Mouse (Mus musculus): Measurements from ENCODE around the gene Dusp9. TPM values are rescaled to one million over a fixed set of nuclear protein-coding genes. Genes with fewer than 3 reads are reported as not detected.

The Dusp9 gene
- total RNA-seq, 1 experiment: 197 TPM

GRCm38 (mm10) chrX:73655529-73655928 lies 16.3 kb downstream of the Dusp9 start:
- Histone ChIP-seq H3K36me3 (ENCODE audit: control insufficient read depth, insufficient read depth, low read length, poor library complexity, severe bottlenecking) (no peaks in the 10 kb centered on the region), H3K4me3 (ENCODE audit: insufficient read depth in 1 of 2, low read depth in 1 of 2, low read length in 2 of 2, poor library complexity in 1 of 2, severe bottlenecking in 1 of 2) (no peak overlapping the region), H3K4me1 (ENCODE audit: control insufficient read depth in 2 of 2, insufficient read depth in 2 of 2, low read length in 2 of 2, poor library complexity in 1 of 2) (peaks cover 0 to 7% of the 10 kb centered on the region in 2 experiments; a peak in 1 of 4 replicates), H3K27ac (ENCODE audit: insufficient read depth, low read depth, low read length, poor library complexity, severe bottlenecking) (no peak overlapping the region), H3K9ac (ENCODE audit: insufficient read depth, low read depth, low read length, poor library complexity, severe bottlenecking) (no peak overlapping the region), H3K9me3 (ENCODE audit: control insufficient read depth, insufficient read depth, low read depth, low read length) (no peaks in the 10 kb centered on the region)
- DNase-seq (ENCODE audit: low read depth, low spot score): no peak
- in situ Hi-C loops (cut with MboI; ENCODE audit: low sequenced_read_pairs in 2 of 2, unreplicated experiment in 2 of 2): loop anchor here in 1 of 2 experiments (10.0 to 25.0 kb wide), 2 partner anchors 81 to 618 kb away; partner anchors contain the start of gene Pnma5
- no peak for TF ChIP-seq HCFC1 (IDR thresholded peaks at IDR 0.05; ENCODE audit: borderline replicate concordance, insufficient read depth, low read length)
- TF ChIP-seq ZNF384 (IDR thresholded peaks at IDR 0.05; ENCODE audit: low read depth, low read length): no peak
- no peak for TF ChIP-seq MAFK (IDR thresholded peaks at IDR 0.05; ENCODE audit: insufficient read depth, low read depth, low read length)
- no peak for TF ChIP-seq CHD2 (IDR thresholded peaks at IDR 0.05; ENCODE audit: low read depth, low read length)
- TF ChIP-seq ZC3H11A (IDR thresholded peaks at IDR 0.05; ENCODE audit: borderline replicate concordance, low read depth, low read length): no peak

- peaks cover 0 to 7% of the 10 kb centered on the region in 2 experiments; a peak in 1 of 4 replicates for H3K4me1 ChIP-seq (ENCODE audit: control insufficient read depth in 2 of 2, insufficient read depth in 2 of 2, low read length in 2 of 2, poor library complexity in 1 of 2)
- H3K27ac ChIP-seq (ENCODE audit: insufficient read depth, low read depth, low read length, poor library complexity, severe bottlenecking): no peak overlapping the region
- H3K9ac ChIP-seq (ENCODE audit: insufficient read depth, low read depth, low read length, poor library complexity, severe bottlenecking): no peak overlapping the region
- no peak for DNase-seq (ENCODE audit: low read depth, low spot score)
- TF ChIP-seq ZNF384 (IDR thresholded peaks at IDR 0.05; ENCODE audit: low read depth, low read length): no peak
- TF ChIP-seq CHD2 (IDR thresholded peaks at IDR 0.05; ENCODE audit: low read depth, low read length): no peak
- no peak for TF ChIP-seq MAFK (IDR thresholded peaks at IDR 0.05; ENCODE audit: insufficient read depth, low read depth, low read length)
- TF ChIP-seq ZC3H11A (IDR thresholded peaks at IDR 0.05; ENCODE audit: borderline replicate concordance, low read depth, low read length): no peak
- no peak for TF ChIP-seq HCFC1 (IDR thresholded peaks at IDR 0.05; ENCODE audit: borderline replicate concordance, insufficient read depth, low read length)
- H3K9me3 ChIP-seq (ENCODE audit: control insufficient read depth, insufficient read depth, low read depth, low read length): no peaks in the 10 kb centered on the region
- in situ Hi-C loops (cut with MboI; ENCODE audit: low sequenced_read_pairs in 2 of 2, unreplicated experiment in 2 of 2): loop anchor here in 1 of 2 experiments (10.0 to 25.0 kb wide), 2 partner anchors 84 to 621 kb away; partner anchors contain the start of gene Pnma5
- no peak overlapping the region for H3K4me3 ChIP-seq (ENCODE audit: insufficient read depth in 1 of 2, low read depth in 1 of 2, low read length in 2 of 2, poor library complexity in 1 of 2, severe bottlenecking in 1 of 2)
- no peaks in the 10 kb centered on the region for H3K36me3 ChIP-seq (ENCODE audit: control insufficient read depth, insufficient read depth, low read length, poor library complexity, severe bottlenecking)
Observed at GRCm38 (mm10) chrX:73658391-73658790, 19.2 kb downstream of the Dusp9 start.

- H3K36me3 ChIP-seq (ENCODE audit: control insufficient read depth, insufficient read depth, low read length, poor library complexity, severe bottlenecking): no peaks in the 10 kb centered on the region
- no peak for DNase-seq (ENCODE audit: low read depth, low spot score)
- in situ Hi-C loops (cut with MboI; ENCODE audit: low sequenced_read_pairs in 2 of 2, unreplicated experiment in 2 of 2): loop anchor here in 1 of 2 experiments (10.0 to 25.0 kb wide), 2 partner anchors 84 to 622 kb away; partner anchors contain the start of gene Pnma5
- no peak for TF ChIP-seq MAFK (IDR thresholded peaks at IDR 0.05; ENCODE audit: insufficient read depth, low read depth, low read length)
- no peak for TF ChIP-seq ZNF384 (IDR thresholded peaks at IDR 0.05; ENCODE audit: low read depth, low read length)
- TF ChIP-seq HCFC1 (IDR thresholded peaks at IDR 0.05; ENCODE audit: borderline replicate concordance, insufficient read depth, low read length): no peak
- no peak for TF ChIP-seq CHD2 (IDR thresholded peaks at IDR 0.05; ENCODE audit: low read depth, low read length)
- TF ChIP-seq ZC3H11A (IDR thresholded peaks at IDR 0.05; ENCODE audit: borderline replicate concordance, low read depth, low read length): no peak
- H3K4me3 ChIP-seq (ENCODE audit: insufficient read depth in 1 of 2, low read depth in 1 of 2, low read length in 2 of 2, poor library complexity in 1 of 2, severe bottlenecking in 1 of 2): peak overlapping the region; percentile 56 to 69; a peak in 3 of 4 replicates
- peaks cover 0 to 7% of the 10 kb centered on the region in 2 experiments; a peak in 1 of 4 replicates for H3K4me1 ChIP-seq (ENCODE audit: control insufficient read depth in 2 of 2, insufficient read depth in 2 of 2, low read length in 2 of 2, poor library complexity in 1 of 2)
- H3K9ac ChIP-seq (ENCODE audit: insufficient read depth, low read depth, low read length, poor library complexity, severe bottlenecking): peak overlapping the region; percentile 23; the same call in 1 of the 2 replicates
- H3K27ac ChIP-seq (ENCODE audit: insufficient read depth, low read depth, low read length, poor library complexity, severe bottlenecking): no peak overlapping the region
- H3K9me3 ChIP-seq (ENCODE audit: control insufficient read depth, insufficient read depth, low read depth, low read length): no peaks in the 10 kb centered on the region
Observed at GRCm38 (mm10) chrX:73658936-73659574, 19.8 kb downstream of the Dusp9 start.

- peaks cover 0 to 7% of the 10 kb centered on the region in 2 experiments; a peak in 1 of 4 replicates for H3K4me1 ChIP-seq (ENCODE audit: control insufficient read depth in 2 of 2, insufficient read depth in 2 of 2, low read length in 2 of 2, poor library complexity in 1 of 2)
- no peak within 1 kb of the TSS for H3K27ac ChIP-seq (ENCODE audit: insufficient read depth, low read depth, low read length, poor library complexity, severe bottlenecking)
- in situ Hi-C loops (cut with MboI; ENCODE audit: low sequenced_read_pairs in 2 of 2, unreplicated experiment in 2 of 2): loop anchor here in 1 of 2 experiments (10.0 to 25.0 kb wide), 2 partner anchors 85 to 622 kb away; partner anchors contain the start of gene Pnma5
- no peak for DNase-seq (ENCODE audit: low read depth, low spot score)
- H3K9me3 ChIP-seq (ENCODE audit: control insufficient read depth, insufficient read depth, low read depth, low read length): no peaks in the 10 kb centered on the region
- no peak for TF ChIP-seq ZNF384 (IDR thresholded peaks at IDR 0.05; ENCODE audit: low read depth, low read length)
- no peak for TF ChIP-seq MAFK (IDR thresholded peaks at IDR 0.05; ENCODE audit: insufficient read depth, low read depth, low read length)
- TF ChIP-seq CHD2 (IDR thresholded peaks at IDR 0.05; ENCODE audit: low read depth, low read length): no peak
- TF ChIP-seq HCFC1 (IDR thresholded peaks at IDR 0.05; ENCODE audit: borderline replicate concordance, insufficient read depth, low read length): no peak
- TF ChIP-seq ZC3H11A (IDR thresholded peaks at IDR 0.05; ENCODE audit: borderline replicate concordance, low read depth, low read length): no peak
- no peaks in the 10 kb centered on the region for H3K36me3 ChIP-seq (ENCODE audit: control insufficient read depth, insufficient read depth, low read length, poor library complexity, severe bottlenecking)
- peak within 1 kb of the TSS; percentile 56 to 69 for H3K4me3 ChIP-seq (ENCODE audit: insufficient read depth in 1 of 2, low read depth in 1 of 2, low read length in 2 of 2, poor library complexity in 1 of 2, severe bottlenecking in 1 of 2)
- H3K9ac ChIP-seq (ENCODE audit: insufficient read depth, low read depth, low read length, poor library complexity, severe bottlenecking): peak within 1 kb of the TSS; percentile 33
Observed at GRCm38 (mm10) chrX:73659575-73660283, 20.5 kb downstream of the Dusp9 start, which contains the start of gene Pnck. TSS of gene Pnck (minus strand) at chrX:73660117.

Measured in ES-E14 (cell line).